Mouse (Mus musculus) frontal cortex, postnatal 14 days (tissue): Measurements from ENCODE around the gene Lnpep.
"Not testable (repeated sequence)": the region's sequence is repeated elsewhere in the genome, so short reads cannot be mapped to it uniquely, and the experiment has no call there.

ENCODE experiments used
- DNase-seq, 2 experiments: peaks; one replicate each; pipeline ENCODE4 v3.0.0; 2022; ENCODE audit warnings: low spot score in 2 of 2

The Lnpep gene

GRCm38 (mm10) chr17:17624957-17625586, at the start of gene Lnpep:
Gene Lnpep, minus strand, starts transcription at chr17:17625050.
- DNase-seq: peak; percentile 87 to 92

- no peak for DNase-seq
Observed at GRCm38 (mm10) chr17:17655829-17656176, 31.0 kb upstream of the Lnpep start.

GRCm38 (mm10) chr17:17654997-17655828, 30.4 kb upstream of the Lnpep start:
- DNase-seq: no peak

DNA sequence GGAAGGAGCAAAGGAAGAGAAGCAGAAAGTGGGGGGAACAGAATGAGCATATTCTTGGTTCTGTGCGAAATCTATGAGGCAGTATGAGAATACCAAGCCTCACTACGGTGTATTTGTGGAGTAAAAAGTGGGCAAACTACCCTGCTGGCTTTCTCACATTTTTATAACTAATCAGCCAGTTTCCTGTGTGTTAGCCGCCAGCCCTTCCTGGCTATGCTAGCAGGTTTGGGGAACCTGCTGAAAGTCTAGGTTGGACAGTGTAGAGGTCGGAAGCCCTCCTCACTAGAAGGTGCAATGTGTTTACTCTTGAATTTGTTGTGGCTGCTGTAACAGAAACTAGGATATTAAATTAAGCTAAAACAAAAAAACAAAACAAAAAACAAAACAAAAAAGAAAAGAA, 27.7 kb upstream of the Lnpep start:
- DNase-seq: no peak

GRCm38 (mm10) chr17:17645738-17646137, 20.9 kb upstream of the Lnpep start:
- DNase-seq: peak in 1 of 2 experiments; percentile 23

- DNase-seq: no peak
Observed at GRCm38 (mm10) chr17:17637387-17637786, 12.5 kb upstream of the Lnpep start.

- no peak for DNase-seq
Observed at GRCm38 (mm10) chr17:17636147-17636546, 11.3 kb upstream of the Lnpep start.

DNA sequence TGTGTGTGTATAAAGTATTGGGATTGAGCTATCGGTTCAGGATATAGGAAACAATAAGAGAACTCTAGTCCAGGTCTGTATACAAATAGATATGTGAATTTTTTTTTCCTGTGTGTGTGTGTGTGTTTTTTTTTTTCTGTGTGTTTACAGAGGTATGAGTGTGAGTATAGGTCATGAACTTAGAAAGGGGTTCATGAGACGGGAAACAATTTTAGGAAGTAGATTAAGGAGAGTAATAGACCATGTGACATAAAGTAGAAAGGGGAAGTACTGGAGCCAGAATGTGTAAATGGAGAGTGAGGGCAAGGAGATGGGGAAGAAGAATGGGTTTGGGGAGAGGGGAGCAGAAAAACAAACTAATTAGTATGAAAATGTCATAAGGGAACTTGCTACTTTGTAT, 9.2 kb upstream of the Lnpep start:
- DNase-seq: no peak

GRCm38 (mm10) chr17:17631985-17632384, 7.1 kb upstream of the Lnpep start:
- no peak for DNase-seq

DNA sequence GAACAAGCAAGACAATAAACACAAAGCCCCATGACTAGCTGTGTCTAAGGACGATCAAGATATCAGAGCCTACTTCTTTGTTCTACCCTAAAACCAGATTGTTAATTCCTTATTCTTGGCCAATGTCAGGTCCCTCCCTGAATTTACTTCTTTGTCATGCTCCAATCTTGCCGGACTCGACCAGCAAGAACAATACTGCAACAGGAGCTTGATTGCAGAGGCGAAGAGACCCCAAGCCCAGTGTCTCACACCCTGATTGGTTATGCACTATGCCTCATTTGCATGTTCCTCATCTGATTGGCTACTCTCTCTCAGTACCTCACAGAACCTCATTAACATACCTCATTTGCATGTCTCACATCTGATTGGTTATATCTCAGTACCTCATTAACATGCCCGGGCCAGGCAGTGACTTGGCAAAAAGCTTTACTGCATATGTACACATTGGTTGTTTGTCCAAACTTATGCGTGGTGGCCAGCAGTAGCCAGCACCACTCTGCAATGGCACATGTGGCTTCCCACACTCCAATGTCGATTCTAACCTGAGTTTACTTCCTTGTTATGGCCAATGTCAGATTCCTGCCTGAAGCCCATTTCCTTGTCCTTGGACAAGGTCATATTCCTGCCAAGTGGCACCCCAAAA, 3.5 kb upstream of the Lnpep start:
- DNase-seq: not testable (repeated sequence)

DNA sequence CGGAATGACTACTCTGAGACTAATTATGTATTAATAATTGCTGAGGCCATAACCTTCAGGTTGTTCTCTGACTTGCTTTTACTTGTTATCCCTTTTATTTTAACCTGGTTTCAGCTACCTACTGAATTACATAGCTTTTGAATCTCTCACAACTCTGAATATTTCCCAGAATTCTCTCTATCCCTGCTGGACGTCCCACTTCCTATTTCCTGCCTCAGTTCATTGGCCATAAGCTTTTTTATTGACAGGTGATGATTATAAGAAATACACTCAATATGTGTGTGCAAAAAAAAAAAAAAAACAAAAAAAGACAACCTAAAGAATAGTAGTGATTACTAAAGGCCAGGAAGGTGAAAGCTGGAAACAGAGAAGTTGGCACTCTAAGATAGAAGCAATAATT, 2.7 kb upstream of the Lnpep start:
- no peak for DNase-seq

- no peak for DNase-seq
Observed at GRCm38 (mm10) chr17:17625887-17626679, 1.2 kb upstream of the Lnpep start.

DNA sequence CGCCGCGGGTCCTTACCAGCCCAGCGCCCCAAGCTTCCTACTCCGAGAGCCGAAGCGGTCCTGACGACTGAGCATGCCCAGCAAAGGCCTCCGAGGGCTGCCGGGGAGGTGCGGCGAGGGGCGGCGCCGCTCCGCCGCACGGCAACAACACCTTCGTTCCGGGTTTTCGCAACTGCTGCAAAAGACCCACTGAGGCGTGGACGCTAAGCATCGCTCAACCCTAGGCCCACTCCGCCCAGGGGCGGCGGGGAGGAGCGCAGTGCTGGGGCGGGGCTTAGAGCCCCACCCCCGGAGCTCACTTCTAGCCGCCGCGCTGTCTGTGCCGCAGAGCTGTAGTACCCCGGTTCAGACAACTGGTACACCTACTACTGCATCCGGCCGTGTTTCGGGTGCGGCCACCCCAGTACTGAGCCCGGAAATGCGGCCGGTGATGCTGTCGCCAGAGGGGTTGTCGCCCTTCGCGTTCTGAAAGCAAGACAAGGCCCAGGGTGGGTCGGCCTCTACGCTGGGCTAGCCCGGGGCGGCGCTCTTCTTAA, 361 bp downstream of the Lnpep start:
- DNase-seq: peak; percentile 88 to 89

DNA sequence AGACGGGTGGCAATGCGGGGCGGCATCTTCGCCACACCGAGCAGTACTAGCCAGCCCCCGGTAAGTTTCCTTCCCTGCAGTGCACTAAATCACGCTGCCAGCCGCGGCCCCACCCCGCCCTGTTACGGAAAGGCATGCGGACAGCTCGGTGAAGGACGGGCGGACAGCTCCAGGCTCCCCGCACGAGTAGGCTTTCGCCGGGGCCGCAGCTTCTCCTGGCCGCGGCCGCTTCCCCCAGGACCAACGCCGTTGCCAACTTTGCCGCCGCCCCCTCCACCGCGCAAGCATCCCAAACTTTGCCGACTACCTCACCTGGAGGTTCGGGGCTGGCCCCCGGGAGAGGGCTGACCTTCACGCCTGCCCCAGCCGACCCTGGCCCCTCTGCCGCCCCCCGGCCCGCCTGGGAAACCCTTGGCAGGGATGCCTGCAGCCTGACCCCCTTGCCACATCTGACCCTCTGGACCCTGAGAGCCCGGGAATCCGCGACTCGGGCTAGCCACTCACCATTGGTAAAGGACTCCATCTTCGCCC, 895 bp downstream of the Lnpep start:
- DNase-seq: no peak

GRCm38 (mm10) chr17:17623221-17623889, 1.5 kb downstream of the Lnpep start:
- DNase-seq: no peak

- no peak for DNase-seq
Observed at GRCm38 (mm10) chr17:17622576-17622975, 2.3 kb downstream of the Lnpep start.

- DNase-seq: no peak
Observed at GRCm38 (mm10) chr17:17621586-17621985, 3.3 kb downstream of the Lnpep start.

GRCm38 (mm10) chr17:17618463-17618862, 6.4 kb downstream of the Lnpep start:
- no peak for DNase-seq

- no peak for DNase-seq
Observed at GRCm38 (mm10) chr17:17617440-17618204, 7.2 kb downstream of the Lnpep start.

GRCm38 (mm10) chr17:17612336-17612735, 12.5 kb downstream of the Lnpep start:
- no peak for DNase-seq
